Mouse (Mus musculus) left cerebral cortex, adult 18-20 months (tissue): ENCODE measurements around the gene Dock3. TPM values are rescaled to one million over a fixed set of nuclear protein-coding genes. Genes with fewer than 3 reads are reported as not detected.
A peak's percentile ranks its signal among the peaks of the same experiment; 100 is the strongest.

ENCODE experiments used
- DNase-seq, 2 experiments: peaks; one replicate each; pipeline ENCODE4 v3.0.0; 2021 to 2022; ENCODE audit warnings: low spot score in 2 of 2, mixed read lengths in 1 of 2
- long read RNA-seq, 2 experiments: library from polyadenylated mRNA; stranded (forward); transcript quantifications; one replicate each; pipeline ENCODE4 v2.0.0; 2021
- total RNA-seq, 2 experiments: library from RNA; stranded (reverse); gene quantifications; 2 replicates each; pipeline ENCODE4 v1.2.3; 2021

Dock3 gene
- 100 to 1,000 TPM; 199 to 214 TPM for total RNA-seq
- long read RNA-seq, experiment 1, full-length matches to known transcripts, result 5 of 54 reads
- long read RNA-seq, experiment 1, partial matches to known transcripts, result 22 of 54 reads
- long read RNA-seq, experiment 1, other reads (novel, unspliced or antisense), result 27 of 54 reads
- long read RNA-seq, experiment 2, partial matches to known transcripts, result 15 of 59 reads
- long read RNA-seq, experiment 2, other reads (novel, unspliced or antisense), result 44 of 59 reads

DNA sequence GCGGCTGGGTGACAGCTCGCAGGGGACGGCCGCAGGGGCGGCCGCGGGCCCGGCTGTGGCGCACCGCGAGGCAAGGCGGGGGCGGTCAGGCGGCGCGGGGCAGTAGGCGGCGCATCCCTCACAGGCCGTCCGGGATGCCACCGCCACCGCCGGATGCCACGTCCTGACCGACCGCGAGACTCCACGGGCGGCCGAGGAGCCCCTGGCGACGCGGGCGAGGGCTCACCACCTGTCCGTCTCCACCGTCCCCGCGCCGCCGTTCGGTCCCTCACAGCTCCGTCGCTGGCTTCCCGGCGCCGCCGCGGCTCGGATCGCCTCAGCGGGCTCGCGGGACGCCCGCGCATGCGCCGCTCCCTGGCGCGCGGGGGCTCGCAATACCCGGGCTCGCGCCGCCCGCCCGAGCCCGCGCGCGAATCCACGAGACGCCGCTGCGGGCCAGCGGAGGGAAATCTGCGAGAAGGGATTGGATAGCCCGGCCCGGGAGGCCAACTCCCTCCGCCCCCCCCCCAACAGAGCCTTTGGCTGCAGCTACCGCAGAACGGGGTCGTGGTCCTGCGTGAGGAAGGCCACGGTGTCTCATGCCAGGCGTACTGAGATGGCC lies at the start of gene Dock3:
Gene Dock3 (minus strand): TSS at position 371 of the 601 bp plus-strand sequence.
- peak; percentile 76 to 87 for DNase-seq

GRCm38 (mm10) chr9:107280322-107281027 lies 48.8 kb upstream of the Dock3 start:
- DNase-seq, result no peak

- no peak for DNase-seq
These were observed 47.9 kb upstream of the Dock3 start for GRCm38 (mm10) chr9:107279378-107280321.

- DNase-seq, result peak in 1 of 2 experiments; percentile 22
These were observed 47.0 kb upstream of the Dock3 start for GRCm38 (mm10) chr9:107278527-107279377.

- DNase-seq, result peak; percentile 42 to 45
These were observed 46.4 kb upstream of the Dock3 start for GRCm38 (mm10) chr9:107278126-107278525.

GRCm38 (mm10) chr9:107277603-107278002 lies 45.9 kb upstream of the Dock3 start:
- no peak for DNase-seq

DNA sequence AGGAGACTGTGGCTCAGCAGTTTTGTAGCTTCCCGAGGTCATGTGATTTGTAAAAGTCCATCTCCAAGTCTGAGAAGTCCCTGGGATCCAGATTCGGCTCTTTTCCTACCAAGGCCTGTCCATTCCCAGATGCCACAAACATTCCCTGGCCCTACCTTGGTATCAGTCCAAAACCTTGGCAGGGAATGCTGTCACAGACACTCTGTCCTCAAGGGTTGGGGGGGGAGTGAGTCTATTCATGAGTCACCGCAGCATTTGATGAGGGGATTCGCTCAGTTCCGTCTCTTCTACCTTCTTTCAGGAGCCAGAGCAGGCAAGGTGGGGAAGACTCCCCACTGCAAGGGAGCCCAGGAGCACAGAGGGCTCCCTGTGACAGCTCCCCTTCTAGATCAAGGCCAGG lies 44.0 kb upstream of the Dock3 start:
- no peak for DNase-seq

DNA sequence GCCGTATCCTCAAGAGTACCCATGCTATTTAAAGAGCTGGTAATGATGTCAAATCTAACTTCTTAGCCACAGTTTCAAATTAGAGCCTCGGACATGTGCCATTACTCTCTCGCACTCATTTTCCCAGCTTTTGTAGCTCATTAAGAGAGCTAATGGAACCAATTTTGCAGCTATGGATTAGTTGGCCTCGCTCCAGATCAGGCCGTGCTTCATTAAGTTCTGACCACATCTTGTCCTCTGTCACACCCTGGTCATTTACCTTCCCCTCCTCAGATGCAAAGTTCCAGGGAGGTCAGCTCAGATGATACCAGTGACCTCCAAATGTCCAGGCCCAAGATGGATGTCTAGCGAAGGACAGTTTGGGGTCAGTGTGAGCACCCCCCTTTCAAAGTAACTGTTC lies 43.0 kb upstream of the Dock3 start:
- no peak for DNase-seq

GRCm38 (mm10) chr9:107273184-107273583 lies 41.5 kb upstream of the Dock3 start:
- no peak for DNase-seq

GRCm38 (mm10) chr9:107272284-107272683 lies 40.6 kb upstream of the Dock3 start:
- DNase-seq, result no peak

- DNase-seq, result no peak
These were observed 39.6 kb upstream of the Dock3 start for GRCm38 (mm10) chr9:107271177-107271938.

DNA sequence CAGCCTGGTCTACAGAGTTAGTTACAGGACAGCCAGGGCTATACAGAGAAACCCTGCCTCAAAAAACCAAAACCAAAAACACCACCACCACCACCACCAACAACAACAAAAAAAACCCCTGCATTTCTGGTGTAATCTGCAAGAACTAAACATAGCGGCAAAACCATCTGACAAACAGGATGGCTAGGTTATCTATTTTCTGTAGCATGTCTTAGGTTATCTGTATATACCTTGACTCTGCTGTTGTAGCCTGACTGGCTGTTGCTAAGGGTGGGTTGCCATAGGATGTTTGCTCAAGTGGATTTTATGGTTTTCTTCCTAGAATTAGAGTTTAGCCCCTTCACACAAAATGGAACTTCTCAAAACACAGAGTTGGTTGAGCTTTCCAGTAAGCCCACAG lies 38.1 kb upstream of the Dock3 start:
- DNase-seq, result no peak

GRCm38 (mm10) chr9:107267721-107268402 lies 36.2 kb upstream of the Dock3 start:
- DNase-seq, result no peak

- DNase-seq, result no peak
These were observed 35.3 kb upstream of the Dock3 start for GRCm38 (mm10) chr9:107267028-107267427.

DNA sequence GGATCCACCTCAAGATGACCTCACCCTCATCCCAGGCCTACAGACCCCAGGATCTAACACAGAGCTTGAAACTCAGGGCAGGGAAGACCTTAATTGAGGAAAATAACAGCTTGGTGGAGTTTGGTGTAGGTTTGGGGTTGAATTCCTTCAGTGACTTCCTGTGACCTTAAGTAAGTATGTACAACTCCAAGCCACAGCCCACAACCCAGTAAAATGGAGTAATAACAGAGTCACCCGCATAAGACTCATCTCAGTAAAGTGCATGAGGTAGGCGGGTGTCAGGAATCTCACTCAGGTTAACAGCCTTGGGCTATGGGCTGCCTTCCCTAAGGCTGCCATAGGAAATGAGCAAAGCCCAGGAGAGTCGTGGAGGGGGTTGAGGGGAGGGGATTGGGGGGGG lies 33.0 kb upstream of the Dock3 start:
- DNase-seq, result no peak

DNA sequence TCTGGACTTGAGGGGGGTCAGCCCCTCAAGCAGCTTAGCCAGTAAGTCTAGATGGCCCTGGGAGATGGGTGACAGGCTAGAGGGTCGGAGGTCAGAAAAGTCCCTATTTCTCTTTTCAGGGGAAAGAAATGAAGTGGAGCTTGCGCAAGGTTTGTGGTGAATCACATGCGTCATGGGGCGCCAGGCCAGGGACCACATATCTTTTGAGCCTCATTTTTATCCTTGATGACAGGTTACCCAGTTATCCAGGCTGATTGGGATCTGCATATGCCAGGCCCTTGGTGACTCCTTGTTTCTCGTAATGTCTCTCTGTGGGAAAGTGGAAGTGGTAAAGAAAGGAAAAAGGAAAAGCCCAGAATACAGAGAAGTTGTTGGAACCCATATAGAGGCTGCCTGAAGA lies 32.2 kb upstream of the Dock3 start:
- no peak for DNase-seq

DNA sequence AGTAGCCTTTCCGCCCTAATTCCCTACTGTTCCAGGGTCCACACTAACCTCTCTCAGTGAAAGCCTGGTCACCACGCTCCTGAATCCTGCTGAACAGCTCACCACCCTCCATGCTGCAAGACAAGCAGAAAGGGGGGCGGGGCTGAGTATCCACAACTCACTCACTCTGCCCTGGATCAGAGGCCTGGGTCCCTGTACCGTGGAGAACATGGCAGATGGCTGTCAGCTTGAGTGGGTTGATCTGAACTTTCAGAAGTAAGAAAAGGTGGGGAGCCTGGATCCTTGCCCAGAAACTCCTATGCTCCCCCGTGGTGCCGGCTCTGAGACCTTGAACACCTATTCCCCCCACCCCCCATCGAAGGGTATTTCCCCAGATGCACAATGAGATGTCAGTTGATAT lies 30.7 kb upstream of the Dock3 start:
- DNase-seq, result no peak

- DNase-seq, result no peak
These were observed 30.1 kb upstream of the Dock3 start for GRCm38 (mm10) chr9:107261792-107262191.

- peak in 1 of 2 experiments; percentile 26 for DNase-seq
These were observed 29.1 kb upstream of the Dock3 start for GRCm38 (mm10) chr9:107260836-107261235.
